Mouse (Mus musculus): ENCODE measurements around the gene Cckar. TPM values are rescaled to one million over a fixed set of nuclear protein-coding genes. Genes with fewer than 3 reads are reported as not detected.
A peak's percentile ranks its signal among the peaks of the same experiment; 100 is the strongest.
"Not testable (repeated sequence)": the region's sequence is repeated elsewhere in the genome, so short reads cannot be mapped to it uniquely, and the experiment has no call there.

The Cckar gene
- polyA plus RNA-seq, 1 experiment from 2014 or later: 2.5 TPM

DNA sequence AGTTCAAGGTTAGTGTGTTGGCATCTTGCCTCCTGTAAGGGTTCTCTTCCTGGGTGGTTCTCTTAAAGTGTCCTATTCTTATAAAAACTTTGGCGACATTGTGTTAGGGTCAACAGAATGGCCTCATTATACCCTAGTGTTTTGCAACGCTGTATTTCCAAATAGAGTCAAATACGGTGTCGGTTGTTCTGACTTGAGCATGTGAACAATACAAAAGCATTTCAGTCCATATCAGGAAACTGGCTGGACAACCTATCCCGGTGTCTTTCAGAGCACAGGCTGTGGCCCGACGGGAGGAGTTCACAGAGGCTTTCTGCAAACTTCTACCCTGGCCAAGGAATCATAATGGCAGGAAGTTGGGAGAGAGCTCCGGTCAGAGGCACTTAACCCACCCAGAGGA is 15.4 kb downstream of the Cckar start:
- no peaks in the 10 kb centered on the region for H3K4me1 ChIP-seq (replicated peaks)
- no peaks in the 10 kb centered on the region for H3K36me3 ChIP-seq
- H3K9me3 ChIP-seq: no peaks in the 10 kb centered on the region
- no peak overlapping the region for H3K4me2 ChIP-seq (replicated peaks)
- H3K9ac ChIP-seq (replicated peaks): no peak overlapping the region
- no peak overlapping the region for H3K27ac ChIP-seq
- WGBS: 92% methylated on average over 8 of the region's 8 CpGs
- ATAC-seq: no peak
- no peak overlapping the region for H3K4me3 ChIP-seq (replicated peaks)
- no peaks in the 10 kb centered on the region for H3K27me3 ChIP-seq

DNA sequence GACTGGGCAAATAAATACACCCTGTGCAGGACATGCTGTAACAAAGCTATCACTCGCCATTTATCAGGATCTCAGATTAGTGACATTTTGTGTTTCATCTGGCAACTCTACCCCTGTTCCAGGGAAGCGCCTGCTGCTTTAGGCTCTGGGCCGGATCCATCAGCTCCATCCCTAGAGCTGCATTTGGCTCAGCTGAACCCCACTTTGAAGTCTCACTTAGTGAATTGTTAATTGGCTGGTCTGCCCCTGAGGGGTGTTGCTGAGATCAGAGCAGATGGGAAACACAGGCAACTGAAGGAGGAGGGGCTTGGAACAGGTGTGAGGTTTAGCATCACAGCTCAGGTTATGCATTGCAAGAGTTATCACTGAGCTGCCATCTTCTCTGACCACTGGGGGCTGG is 15.9 kb downstream of the Cckar start:
- 72% methylated on average over 3 of the region's 3 CpGs for WGBS
- Histone ChIP-seq H3K36me3 (no peaks in the 10 kb centered on the region), H3K9me3 (no peaks in the 10 kb centered on the region), H3K4me2 (replicated peaks) (no peak overlapping the region), H3K27me3 (no peaks in the 10 kb centered on the region), H3K9ac (replicated peaks) (no peak overlapping the region), H3K4me3 (replicated peaks) (no peak overlapping the region), H3K27ac (no peak overlapping the region), H3K4me1 (replicated peaks) (no peaks in the 10 kb centered on the region)
- peak; percentile 34; the same call in 1 of the 2 replicates for ATAC-seq

DNA sequence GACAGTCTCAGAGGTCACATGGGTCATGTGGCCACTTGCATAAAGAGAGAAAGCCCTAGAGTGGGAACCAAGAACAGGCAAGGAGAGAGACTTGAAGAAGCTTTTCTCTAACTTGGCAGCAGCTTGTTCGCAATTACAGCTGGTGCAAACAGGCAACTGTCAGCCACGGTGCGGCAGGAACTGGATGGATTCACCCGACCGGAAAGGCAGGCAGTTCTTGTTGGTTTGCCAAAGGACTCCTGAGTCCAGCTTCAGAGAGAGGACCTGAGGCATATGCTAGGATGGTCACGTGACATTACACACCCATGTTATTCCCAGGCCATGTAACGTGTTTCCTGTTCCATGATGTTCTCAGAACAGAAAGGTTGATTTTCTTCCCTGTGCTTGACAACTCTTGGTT is 19.2 kb downstream of the Cckar start:
- H3K27me3 ChIP-seq: no peaks in the 10 kb centered on the region
- ATAC-seq: no peak
- no peak overlapping the region for H3K27ac ChIP-seq
- 88% methylated on average over 7 of the region's 7 CpGs for WGBS
- H3K4me2 ChIP-seq (replicated peaks): no peak overlapping the region
- H3K4me1 ChIP-seq (replicated peaks): no peaks in the 10 kb centered on the region
- no peaks in the 10 kb centered on the region for H3K36me3 ChIP-seq
- H3K9me3 ChIP-seq: no peaks in the 10 kb centered on the region
- no peak overlapping the region for H3K9ac ChIP-seq (replicated peaks)
- no peak overlapping the region for H3K4me3 ChIP-seq (replicated peaks)

DNA sequence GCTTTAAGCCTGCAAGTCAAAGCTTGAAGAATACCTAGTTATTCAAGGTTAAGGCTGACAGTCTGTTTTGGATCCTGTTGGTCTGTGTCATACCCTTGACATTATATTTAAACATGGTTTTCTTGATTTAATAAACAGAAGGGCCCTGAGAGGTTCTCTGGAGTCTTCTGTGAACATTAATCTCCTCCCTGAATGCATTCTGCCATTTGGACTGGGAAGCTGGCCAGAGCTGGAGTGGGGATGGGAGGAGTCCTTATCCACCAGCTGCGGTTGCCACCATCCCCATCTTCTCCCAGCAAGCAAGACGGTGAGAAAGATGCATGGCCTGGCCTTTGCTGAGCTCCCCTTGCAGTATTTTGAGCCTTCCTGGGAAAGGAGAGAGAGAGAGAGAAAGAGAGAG is 21.1 kb downstream of the Cckar start:
- Histone ChIP-seq H3K9me3 (no peaks in the 10 kb centered on the region), H3K9ac (replicated peaks) (no peak overlapping the region), H3K27me3 (no peaks in the 10 kb centered on the region), H3K36me3 (no peaks in the 10 kb centered on the region), H3K4me3 (replicated peaks) (no peak overlapping the region), H3K4me1 (replicated peaks) (no peaks in the 10 kb centered on the region), H3K4me2 (replicated peaks) (no peak overlapping the region), H3K27ac (no peak overlapping the region)
- WGBS: 86% methylated on average over 2 of the region's 2 CpGs
- ATAC-seq: no peak

DNA sequence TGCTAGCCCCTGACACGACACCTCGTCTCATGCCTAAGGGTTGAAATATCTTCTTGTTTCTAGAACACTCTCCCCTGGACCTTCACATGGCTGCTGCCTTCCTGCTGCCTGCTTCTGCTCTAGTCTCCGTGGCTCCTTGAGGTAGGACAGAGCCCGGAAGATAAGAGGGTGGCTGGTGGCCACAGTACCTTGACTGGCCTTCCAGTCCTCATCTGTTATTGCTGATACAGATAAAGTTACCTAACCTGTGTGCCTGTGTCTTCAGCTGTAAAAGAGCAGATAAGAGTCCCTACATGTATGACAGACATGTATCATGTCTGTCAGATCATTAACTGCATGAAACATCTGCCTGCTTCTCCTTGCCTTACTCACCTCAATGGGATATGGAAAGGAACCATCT is 21.9 kb downstream of the Cckar start:
- H3K4me2 ChIP-seq (replicated peaks): no peak overlapping the region
- no peak overlapping the region for H3K9ac ChIP-seq (replicated peaks)
- WGBS: 92% methylated on average over 4 of the region's 4 CpGs
- H3K4me3 ChIP-seq (replicated peaks): no peak overlapping the region
- no peak for ATAC-seq
- no peaks in the 10 kb centered on the region for H3K27me3 ChIP-seq
- no peaks in the 10 kb centered on the region for H3K9me3 ChIP-seq
- H3K4me1 ChIP-seq (replicated peaks): no peaks in the 10 kb centered on the region
- no peaks in the 10 kb centered on the region for H3K36me3 ChIP-seq
- H3K27ac ChIP-seq: no peak overlapping the region

DNA sequence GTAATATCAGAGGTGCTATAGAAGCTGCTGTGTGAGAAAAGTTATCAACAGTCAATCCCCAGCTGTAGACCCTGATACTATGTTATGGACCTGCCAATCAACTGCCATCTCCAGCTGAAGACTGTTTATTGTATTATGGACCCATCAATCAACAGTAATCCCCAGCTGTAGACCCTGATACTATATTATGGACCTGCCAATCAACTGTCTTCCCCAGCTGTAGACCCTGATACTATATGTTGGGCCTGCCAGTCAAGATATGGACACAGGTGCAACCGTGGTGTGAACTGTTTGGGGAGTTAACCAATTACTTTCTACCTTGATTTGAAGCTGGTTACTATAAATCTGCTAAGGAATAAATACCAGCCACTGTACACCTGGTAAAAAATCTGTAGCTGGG is 23.1 kb downstream of the Cckar start:
- Histone ChIP-seq H3K27me3 (no peaks in the 10 kb centered on the region), H3K4me1 (replicated peaks) (no peaks in the 10 kb centered on the region), H3K4me2 (replicated peaks) (no peak overlapping the region), H3K27ac (no peak overlapping the region), H3K9ac (replicated peaks) (no peak overlapping the region), H3K36me3 (no peaks in the 10 kb centered on the region), H3K9me3 (no peaks in the 10 kb centered on the region), H3K4me3 (replicated peaks) (no peak overlapping the region)
- 0 out of 2 replicates have a peak, but pooled peaks have one; percentile 14 for ATAC-seq
- 85% methylated on average over 1 of the region's 1 CpGs for WGBS

DNA sequence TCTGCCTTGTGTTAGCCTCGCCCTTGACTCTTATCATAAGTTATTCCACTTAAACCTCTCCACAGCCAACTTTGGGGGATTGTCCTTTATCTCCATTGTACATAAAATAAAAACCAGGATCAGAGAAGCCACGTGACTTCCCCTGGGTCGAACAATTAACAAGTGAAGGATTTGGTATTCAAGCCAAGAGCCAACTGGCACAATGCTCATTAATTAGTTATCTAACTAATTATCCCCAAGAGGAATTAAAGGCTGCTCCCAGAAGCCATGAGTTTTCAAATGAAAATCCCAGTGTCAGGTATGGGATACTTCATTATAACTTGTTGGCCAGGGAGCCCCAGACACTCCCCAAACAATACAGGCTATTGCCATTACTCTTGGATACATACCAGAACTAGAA is 23.6 kb downstream of the Cckar start:
- Histone ChIP-seq H3K4me1 (replicated peaks) (no peaks in the 10 kb centered on the region), H3K27me3 (no peaks in the 10 kb centered on the region), H3K9me3 (no peaks in the 10 kb centered on the region), H3K36me3 (no peaks in the 10 kb centered on the region), H3K4me3 (replicated peaks) (no peak overlapping the region), H3K4me2 (replicated peaks) (no peak overlapping the region), H3K9ac (replicated peaks) (no peak overlapping the region), H3K27ac (no peak overlapping the region)
- 68% methylated on average over 3 of the region's 3 CpGs for WGBS
- ATAC-seq: no peak

DNA sequence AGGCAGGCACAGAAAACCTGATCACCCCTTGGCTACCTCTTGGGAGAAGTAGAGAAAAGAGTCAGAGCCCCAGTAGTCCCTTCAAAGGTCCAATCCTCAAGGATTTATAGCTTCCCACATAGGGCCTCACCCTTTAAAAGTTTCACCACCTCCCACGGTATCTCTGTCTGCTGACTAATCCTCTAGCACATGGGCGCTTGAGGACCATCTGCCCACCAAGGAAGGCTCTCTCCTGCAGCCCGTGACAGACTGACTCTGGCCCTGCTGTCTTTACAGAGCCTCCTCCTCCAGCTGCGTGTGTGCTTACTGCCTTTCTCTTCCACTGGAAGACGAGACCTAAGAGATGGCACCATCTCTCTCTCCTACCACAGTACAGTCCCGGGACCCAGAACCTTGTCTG is 27.9 kb downstream of the Cckar start:
- Histone ChIP-seq H3K36me3 (no peaks in the 10 kb centered on the region), H3K4me3 (replicated peaks) (no peak overlapping the region), H3K27ac (no peak overlapping the region), H3K9me3 (no peaks in the 10 kb centered on the region), H3K4me2 (replicated peaks) (no peak overlapping the region), H3K27me3 (no peaks in the 10 kb centered on the region), H3K4me1 (replicated peaks) (peaks cover 7% of the 10 kb centered on the region), H3K9ac (replicated peaks) (no peak overlapping the region)
- ATAC-seq: no peak
- WGBS: 83% methylated on average over 6 of the region's 6 CpGs

DNA sequence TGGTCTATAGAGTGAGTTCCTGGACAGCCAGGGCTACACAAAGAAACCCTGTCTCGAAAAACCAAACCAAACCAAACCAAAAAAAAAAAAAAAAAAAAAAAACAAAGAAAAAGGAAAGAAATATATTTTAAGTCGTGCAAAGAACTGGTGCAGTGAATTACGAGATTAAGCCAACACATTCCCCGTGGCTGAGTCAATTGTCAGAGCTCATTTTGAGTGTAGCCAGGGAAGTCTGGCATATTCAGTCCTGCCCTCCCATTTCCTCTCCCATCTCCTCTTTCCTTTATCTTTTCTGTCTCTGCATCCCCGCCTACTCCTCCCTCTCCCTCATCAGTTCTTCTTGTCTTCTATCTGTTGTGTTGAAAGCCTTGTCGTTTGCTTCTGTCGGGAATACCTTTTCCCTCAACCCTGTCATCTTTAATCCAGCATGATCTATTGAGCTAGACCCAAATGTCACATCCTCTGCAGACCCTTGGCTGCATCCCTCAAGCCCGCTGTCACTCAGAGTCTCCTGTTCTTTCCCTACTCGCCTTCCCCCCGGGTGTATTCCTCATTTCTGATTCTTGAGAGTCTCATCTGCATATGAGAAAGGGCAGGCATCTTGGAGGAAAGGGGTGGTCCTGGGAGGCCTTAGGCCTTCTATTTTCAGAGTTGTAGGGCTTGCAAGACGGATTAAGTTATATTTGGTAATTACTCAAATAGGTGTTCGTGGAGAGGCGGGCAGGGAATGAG is 29.3 kb downstream of the Cckar start:
- H3K4me1 ChIP-seq (replicated peaks): peaks cover 7% of the 10 kb centered on the region
- WGBS: 44% methylated on average over 13 of the region's 13 CpGs
- H3K9ac ChIP-seq (replicated peaks): no peak overlapping the region
- no peak overlapping the region for H3K4me3 ChIP-seq (replicated peaks)
- H3K27me3 ChIP-seq: no peaks in the 10 kb centered on the region
- no peaks in the 10 kb centered on the region for H3K9me3 ChIP-seq
- H3K4me2 ChIP-seq (replicated peaks): no peak overlapping the region; the same call in 1 of the 2 replicates
- no peaks in the 10 kb centered on the region for H3K36me3 ChIP-seq
- ATAC-seq: peak; percentile 48; the same call in 1 of the 2 replicates
- H3K27ac ChIP-seq: no peak overlapping the region

DNA sequence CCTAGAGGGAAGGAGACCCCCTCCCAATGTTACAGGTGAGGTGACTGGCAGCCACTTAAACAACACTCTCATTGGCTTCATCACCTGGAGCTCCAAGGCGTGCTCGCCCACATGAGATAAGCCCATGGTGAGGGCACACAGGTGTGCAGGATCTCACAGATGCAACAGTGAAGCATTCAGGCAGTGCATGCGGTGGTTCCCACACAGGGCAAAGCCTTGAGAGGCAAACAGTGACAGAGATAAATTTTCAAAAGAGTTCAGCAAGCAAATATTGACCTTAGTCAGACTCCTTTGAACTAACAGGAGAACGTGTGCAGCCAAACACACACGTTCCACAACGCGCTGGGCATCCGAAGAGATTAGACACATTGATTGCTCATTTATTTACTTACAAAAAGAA is 30.8 kb downstream of the Cckar start:
- H3K9ac ChIP-seq (replicated peaks): no peak overlapping the region
- no peak overlapping the region for H3K27ac ChIP-seq
- no peaks in the 10 kb centered on the region for H3K9me3 ChIP-seq
- no peak for ATAC-seq
- no peak overlapping the region for H3K4me3 ChIP-seq (replicated peaks)
- no peak overlapping the region for H3K4me2 ChIP-seq (replicated peaks)
- H3K36me3 ChIP-seq: no peaks in the 10 kb centered on the region
- H3K27me3 ChIP-seq: no peaks in the 10 kb centered on the region
- 85% methylated on average over 8 of the region's 8 CpGs for WGBS
- H3K4me1 ChIP-seq (replicated peaks): peaks cover 7% of the 10 kb centered on the region

DNA sequence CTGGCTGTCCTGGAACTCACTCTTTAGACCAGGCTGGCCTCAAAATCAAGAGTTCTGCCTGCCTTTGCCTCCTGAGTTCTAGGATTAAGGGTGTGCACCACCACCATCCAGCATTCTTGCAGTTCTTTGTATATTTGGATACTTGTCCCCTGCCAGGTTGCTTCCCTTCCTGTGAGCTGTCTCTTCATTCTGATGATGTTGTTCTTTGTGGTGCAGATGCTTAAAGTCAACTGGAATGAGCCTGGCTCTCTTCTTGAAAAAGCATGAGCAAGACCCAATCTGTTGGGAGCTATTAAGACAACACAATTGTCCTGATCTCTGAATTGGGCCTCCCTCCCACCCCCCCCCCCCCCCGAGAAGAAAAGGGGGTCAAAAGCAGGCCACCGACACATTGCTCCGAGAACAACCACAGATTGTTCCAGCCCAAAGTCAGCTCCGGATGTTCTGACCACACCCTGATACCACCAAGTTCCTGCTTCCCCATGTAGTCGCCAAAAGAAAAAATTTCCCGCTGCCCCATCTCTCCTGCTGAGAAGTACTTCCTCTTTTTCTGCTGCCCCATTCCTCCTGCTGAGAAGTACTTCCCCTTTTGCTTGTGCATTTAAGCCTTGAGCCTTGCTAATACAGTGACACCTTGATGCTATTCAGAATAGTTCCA is 33.9 kb downstream of the Cckar start:
- WGBS: 89% methylated on average over 5 of the region's 6 CpGs
- H3K9me3 ChIP-seq; H3K36me3 ChIP-seq; H3K27me3 ChIP-seq; H3K4me1 ChIP-seq (replicated peaks); H3K9ac ChIP-seq (replicated peaks); ATAC-seq; H3K27ac ChIP-seq; H3K4me2 ChIP-seq (replicated peaks); H3K4me3 ChIP-seq (replicated peaks): not testable (repeated sequence)

DNA sequence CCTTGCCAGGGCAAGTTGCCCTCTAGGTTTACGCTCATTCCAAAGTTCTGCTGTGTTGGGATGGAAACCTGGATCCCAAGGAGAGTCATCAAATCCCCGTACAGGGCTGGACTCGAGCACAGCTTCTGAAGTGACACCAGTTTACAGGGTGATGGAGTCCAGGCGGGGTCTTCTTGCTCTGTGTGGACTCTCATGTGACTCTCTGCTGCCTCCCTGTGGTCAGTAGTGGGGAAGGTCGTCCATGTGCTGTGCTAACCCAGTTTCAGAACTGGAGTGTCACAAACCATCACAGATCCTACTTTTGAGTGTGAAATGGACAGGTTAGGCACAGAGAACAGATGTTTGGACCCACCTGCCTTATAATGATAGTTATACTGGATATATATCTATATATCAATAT is 35.2 kb downstream of the Cckar start:
- H3K36me3 ChIP-seq: no peaks in the 10 kb centered on the region
- H3K4me1 ChIP-seq (replicated peaks): no peaks in the 10 kb centered on the region
- H3K27ac ChIP-seq: no peak overlapping the region
- WGBS: 28% methylated on average over 5 of the region's 5 CpGs
- no peak overlapping the region for H3K4me3 ChIP-seq (replicated peaks)
- peak; percentile 85 for ATAC-seq
- H3K9me3 ChIP-seq: no peaks in the 10 kb centered on the region
- H3K4me2 ChIP-seq (replicated peaks): no peak overlapping the region
- H3K9ac ChIP-seq (replicated peaks): no peak overlapping the region
- H3K27me3 ChIP-seq: no peaks in the 10 kb centered on the region

DNA sequence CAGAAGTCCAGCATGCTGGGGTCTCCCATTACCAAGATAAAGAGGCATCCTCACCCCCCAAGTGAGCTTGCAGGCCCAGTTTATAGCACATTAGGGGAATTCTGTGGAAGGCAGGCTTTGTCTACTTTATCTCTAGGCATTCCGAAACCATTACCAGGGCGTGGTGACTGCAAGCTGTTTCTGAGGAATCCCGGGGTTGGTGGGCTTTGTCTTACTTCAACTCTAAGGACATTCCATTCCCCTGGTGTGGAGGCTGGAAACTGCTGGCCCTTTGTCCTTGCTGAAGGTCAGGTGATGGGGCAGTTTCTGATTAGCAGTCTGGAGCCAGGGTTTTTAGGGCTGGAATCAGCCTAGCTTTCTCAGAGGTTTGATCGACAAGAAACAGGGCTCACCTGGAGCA is 36.0 kb downstream of the Cckar start:
- Histone ChIP-seq H3K36me3 (no peaks in the 10 kb centered on the region), H3K4me1 (replicated peaks) (no peaks in the 10 kb centered on the region), H3K27me3 (no peaks in the 10 kb centered on the region), H3K4me2 (replicated peaks) (no peak overlapping the region), H3K4me3 (replicated peaks) (no peak overlapping the region), H3K9ac (replicated peaks) (no peak overlapping the region), H3K27ac (no peak overlapping the region), H3K9me3 (no peaks in the 10 kb centered on the region)
- WGBS: 50% methylated on average over 4 of the region's 4 CpGs
- ATAC-seq: no peak

Data from midbrain, embryonic 13.5 days (tissue).